Mouse (Mus musculus) brain, embryonic 18.5 days (tissue): Measurements from ENCODE around the gene Nmnat2.

Experiments
- DNase-seq: peaks from one replicate; pipeline ENCODE4 v3.0.0-alpha.2; 2012; ENCODE audit warnings: low read depth, low spot score

Gene Nmnat2

DNA sequence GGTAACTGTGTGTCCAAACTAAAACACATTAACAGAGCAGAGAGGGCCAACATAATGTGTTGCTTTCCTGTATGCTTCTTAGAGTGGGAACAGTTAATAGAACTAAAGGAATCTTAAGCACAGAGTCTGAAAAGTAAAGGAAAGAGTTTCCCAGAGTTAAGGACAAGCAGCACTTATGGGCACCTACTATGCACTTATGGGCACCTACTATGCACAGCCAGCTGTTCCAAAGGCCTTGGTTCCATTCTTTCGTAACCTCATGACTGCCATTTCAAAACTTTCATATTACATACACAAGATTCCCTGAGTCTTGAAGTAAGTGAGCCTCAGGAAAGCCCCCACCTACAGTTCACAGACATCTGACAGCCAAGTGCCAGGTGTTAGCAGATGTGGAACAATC is 64.3 kb downstream of the Nmnat2 start:
- no peak for DNase-seq

GRCm38 (mm10) chr1:153019623-153020022 is 64.8 kb downstream of the Nmnat2 start:
- DNase-seq = no peak

DNA sequence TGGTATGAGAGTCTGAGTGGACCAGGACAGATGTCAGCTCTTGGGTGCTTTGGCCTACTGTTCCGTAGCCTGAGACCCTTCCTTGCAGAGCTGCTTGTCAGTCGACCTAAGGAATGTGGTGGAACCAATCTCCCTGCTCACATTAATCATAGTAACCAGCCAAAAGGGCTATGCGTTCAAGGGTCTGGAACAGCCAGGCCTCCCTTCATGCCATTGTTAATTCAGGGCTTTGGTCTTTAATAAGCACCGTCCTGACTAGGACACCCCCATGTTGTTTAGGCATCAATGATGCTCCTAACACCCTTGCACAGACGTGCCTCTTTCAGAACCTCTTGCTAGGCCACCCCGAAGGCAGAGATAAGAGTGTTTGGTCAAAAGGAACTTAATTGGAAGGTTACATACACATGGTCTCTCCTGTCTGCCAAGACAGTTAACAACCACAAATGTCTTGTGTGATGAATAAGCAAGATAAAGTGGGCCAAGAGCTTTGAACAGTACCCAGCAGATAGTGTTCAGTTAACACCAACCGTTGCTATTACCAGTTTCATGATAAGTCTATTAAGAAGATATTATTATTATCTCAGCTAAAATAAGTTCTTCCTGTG is 66.3 kb downstream of the Nmnat2 start:
- DNase-seq = no peak

DNA sequence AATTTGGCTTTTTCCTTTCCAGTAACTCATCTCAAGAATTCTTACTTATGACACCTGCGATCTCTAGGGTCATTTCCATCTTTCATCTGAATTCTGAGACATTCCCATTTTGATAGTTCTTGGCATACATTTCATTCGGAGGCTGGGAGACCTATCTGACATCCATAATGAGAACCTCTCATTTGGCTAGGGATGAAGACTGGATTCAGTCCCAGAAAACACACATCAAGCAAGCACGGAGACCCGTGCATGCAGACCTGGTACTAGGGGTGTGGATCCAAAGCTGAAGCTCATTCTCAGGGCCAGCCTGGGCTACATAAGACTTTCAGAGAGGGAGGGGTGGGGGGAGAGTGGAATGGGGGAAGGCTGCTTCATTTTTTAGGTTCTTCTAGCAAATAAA is 68.2 kb downstream of the Nmnat2 start:
- DNase-seq = no peak

DNA sequence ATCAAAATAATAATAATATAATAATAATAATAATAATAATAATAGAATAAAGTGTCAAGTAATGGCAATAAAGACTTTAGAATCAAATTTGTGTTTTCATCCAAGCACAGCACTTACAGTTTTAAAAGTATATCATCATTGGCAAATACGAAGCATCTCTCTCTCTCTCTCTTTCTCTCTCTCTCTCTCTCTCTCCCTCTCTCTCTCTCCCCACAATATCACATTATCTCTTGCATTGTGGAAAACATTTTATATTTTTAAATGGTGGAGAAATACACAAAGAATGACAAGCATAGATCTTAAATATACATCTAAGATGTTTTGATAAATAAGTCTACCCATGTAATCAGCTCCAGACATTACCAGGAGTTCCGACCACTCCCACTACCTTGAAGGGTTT is 69.1 kb downstream of the Nmnat2 start:
- DNase-seq = no peak

DNA sequence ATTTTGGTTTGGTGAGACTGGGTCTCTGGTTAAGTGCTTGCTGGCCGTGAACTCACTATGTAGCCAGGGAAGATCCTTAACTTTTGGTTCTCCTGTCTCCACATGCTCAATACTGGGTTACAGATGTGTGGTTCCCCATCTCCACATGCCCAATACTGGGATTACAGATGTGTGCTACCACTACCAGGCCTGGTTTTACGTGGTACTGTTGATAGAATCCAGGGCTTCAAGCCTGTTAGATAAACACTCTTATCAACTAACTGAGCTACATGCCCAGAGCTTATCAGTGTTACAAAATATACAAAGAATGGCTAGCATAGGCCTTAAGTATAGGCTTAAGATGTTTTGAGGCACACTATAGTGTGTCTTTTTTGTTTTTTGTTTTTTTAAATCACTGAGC is 69.7 kb downstream of the Nmnat2 start:
- no peak for DNase-seq

DNA sequence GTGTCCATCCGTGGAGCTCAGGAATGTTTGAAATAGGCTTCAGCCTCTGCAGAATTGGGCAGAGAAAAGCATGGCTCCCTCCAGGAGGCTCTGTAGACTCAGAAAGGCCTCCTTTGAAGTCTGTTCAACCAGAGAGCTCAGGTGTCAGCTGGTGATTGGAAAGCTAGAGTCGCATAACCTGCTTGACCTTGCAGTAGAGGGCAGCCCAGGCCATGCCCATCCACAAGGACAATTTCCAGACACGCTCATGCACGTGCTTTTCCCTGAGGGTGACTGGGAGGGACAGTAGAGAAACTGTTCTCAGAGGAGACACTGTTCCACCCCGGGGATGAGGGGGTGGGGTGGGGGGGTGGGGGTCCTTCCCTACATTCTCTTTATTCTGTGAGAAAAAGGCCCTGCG is 76.6 kb downstream of the Nmnat2 start:
- no peak for DNase-seq

- no peak for DNase-seq
Observed at GRCm38 (mm10) chr1:153031954-153032353, 77.2 kb downstream of the Nmnat2 start.

DNA sequence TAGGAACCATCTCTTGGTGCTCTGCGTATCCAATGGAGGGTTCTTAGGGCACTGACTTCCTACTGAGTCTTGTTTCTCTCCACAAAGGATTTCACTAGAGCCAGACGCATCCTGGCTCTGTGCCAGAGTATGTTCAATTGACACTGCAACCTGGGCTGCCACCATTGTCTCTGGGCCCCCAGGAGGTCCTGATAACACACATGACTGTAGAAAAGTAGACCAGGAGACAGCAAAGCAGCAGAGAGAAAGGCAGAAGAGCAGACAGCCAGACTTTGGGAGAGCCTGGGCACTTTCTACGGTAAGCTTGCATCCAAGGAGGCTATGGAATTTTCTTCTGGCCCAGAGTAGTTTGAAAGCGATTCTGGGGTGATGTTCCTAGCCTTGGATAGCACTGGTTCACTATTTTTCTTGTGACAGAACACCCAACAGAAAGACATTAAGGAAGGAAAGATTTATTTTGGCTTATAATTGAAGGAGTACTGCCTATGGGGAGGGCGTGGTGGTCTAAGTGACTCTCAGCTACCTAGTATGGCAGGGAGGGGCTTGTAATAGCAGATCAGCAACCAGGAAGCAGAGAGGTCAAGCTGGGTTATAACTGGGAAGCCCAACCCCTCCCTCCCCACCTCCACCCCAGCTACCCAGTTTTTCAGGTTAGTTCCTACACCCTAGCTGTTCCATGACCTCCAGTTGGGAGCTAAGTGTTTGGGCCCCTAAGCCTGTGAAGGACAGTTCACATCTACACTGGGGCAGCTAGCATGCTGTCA is 78.5 kb downstream of the Nmnat2 start:
- no peak for DNase-seq

DNA sequence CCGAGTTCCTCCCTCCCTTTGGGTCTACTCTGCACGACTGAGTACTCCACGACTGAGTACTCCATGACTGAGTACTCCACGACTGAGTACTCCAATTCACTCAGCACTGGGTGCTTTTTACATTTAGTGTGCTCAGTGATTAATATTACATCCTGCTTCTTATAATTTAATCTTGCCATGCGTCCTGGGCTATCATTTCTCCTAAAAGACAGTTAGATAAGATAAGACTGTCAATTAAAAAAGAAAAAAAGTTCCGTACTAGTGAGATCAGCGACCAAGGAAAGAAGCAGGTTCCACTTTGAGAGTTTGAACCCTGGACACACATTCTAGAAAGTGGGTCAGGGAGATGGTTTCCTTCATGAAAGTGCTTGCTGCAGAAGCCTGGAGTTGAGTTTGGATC is 79.3 kb downstream of the Nmnat2 start:
- DNase-seq = no peak

DNA sequence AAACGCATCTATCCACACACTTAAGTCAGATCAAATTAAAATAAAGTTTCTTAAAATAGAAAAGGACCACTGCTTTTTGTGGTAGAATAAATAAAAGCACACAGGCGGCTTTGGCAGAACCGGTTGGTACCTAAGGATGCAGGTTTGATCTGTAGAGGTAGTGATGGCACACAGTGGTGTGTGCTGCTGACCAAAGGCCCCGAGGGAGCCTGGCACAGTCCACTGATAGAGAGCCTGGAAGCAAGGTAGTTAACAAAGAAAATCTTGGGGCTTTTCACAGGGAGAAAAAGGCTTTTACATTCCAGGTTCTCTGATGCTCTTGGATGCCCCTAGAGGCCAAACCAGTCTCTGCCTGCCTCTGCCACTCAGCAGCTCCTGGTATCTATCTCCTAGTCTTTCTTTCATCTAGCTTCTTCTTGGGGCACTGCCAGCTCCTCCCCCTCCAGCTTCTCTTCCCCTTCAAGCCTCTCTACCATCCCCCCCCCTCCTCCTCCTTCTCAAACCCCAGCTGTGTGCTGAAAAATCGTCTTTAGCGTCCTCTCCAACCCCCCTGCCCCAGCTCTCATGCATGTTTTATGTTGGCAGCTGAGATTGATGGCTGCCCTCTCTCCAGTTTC is 80.6 kb downstream of the Nmnat2 start:
- peak; percentile 65 for DNase-seq

GRCm38 (mm10) chr1:153037353-153038345 is 82.9 kb downstream of the Nmnat2 start:
- peak; percentile 28 for DNase-seq

DNA sequence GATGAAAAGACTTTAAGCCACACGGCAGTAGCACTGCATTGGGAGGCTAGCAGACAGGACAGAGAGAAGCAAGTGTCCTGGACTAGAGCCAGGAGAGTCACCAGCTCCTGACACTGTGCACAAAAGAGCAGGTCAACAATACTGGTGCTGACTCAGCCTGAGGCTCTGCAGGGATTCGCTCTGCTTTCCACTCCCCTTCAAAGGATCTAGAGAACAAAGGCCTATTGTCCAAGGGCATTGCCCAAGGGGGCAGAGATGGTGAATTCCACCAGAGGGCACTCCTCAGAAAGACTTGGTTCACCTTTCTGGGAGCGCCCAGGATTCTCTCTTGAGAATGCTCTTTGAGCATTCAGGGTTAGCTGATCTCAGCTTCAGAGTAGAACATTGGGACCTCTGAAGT is 85.3 kb downstream of the Nmnat2 start:
- DNase-seq = no peak

DNA sequence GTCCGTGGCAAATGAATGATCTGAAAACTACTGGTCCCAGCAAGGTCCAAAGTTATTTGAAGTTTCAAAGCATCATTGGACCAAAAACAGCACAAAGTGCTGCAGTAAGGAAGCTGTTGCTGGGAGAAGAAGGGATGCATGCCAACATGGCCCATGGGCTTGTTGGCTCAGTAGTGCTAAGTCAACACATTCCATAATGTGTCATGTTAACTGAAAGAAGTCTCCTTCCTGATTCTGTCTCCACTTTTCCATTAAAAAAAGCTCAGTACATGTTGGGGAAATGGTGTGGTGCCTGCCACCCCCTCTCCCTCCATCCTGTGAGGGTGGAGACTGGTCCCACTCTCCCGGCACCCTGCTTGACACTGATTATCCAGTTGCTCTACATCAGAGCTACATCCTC is 86.3 kb downstream of the Nmnat2 start:
- no peak for DNase-seq

- no peak for DNase-seq
Observed at GRCm38 (mm10) chr1:153042318-153042717, 87.5 kb downstream of the Nmnat2 start.

DNA sequence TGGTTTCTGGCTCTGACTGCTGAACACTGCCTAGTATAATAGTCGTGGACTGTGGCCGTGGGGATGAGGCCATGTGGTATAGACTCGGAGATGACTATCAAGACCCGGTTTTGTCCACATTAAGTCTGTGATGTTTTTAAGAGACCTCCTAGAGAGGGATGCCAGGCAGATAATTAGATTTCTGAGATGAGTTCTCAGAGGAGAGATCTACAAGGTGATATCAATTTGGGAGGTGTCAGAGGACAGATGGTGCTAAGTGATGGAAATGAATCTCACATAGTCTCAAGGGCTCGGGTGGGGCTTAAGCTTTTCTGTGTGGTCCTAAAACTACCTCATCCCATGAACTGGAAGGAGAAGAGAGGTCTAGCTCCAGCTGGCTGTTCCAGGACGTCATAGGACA is 88.5 kb downstream of the Nmnat2 start:
- DNase-seq = no peak

DNA sequence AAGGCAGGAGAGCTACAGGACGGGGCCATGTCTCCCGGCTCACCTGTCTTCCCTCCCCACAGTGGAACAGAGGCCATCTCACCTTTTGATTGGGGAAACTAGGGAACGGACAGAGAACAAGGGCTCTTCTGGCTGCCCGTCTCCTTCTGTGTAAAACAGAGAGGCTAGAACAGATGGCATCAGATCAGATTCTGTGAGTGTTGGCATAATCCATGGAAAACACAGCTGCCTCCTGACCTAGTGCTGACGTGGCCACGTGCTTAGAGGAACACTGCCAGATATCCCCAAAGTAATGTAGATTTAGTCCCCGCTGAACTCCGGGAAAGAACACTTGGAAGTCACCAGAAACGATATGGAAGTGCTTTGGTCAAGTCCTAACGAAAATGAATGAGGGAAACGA is 90.6 kb downstream of the Nmnat2 start:
- DNase-seq = peak; percentile 24

GRCm38 (mm10) chr1:153048147-153048878 is 93.5 kb downstream of the Nmnat2 start:
- DNase-seq = no peak

- no peak for DNase-seq
Observed at GRCm38 (mm10) chr1:153049451-153049850, 94.7 kb downstream of the Nmnat2 start.

GRCm38 (mm10) chr1:153051474-153051873 is 96.7 kb downstream of the Nmnat2 start:
- DNase-seq = no peak

GRCm38 (mm10) chr1:153053619-153054018 is 98.8 kb downstream of the Nmnat2 start:
- no peak for DNase-seq
